Mouse (Mus musculus): ENCODE data around the gene Prkab2.
A peak's percentile ranks its signal among the peaks of the same experiment; 100 is the strongest.

Prkab2 gene

GRCm38 (mm10) chr3:97696866-97697265, 38.9 kb downstream of the Prkab2 start:
- DNase-seq: no peak

GRCm38 (mm10) chr3:97697291-97697690, 39.3 kb downstream of the Prkab2 start:
- peak; percentile 68 for DNase-seq

GRCm38 (mm10) chr3:97699061-97699460, 41.1 kb downstream of the Prkab2 start:
- DNase-seq: no peak

GRCm38 (mm10) chr3:97701198-97701597, 43.2 kb downstream of the Prkab2 start:
- no peak for DNase-seq

- no peak for DNase-seq
Measured at GRCm38 (mm10) chr3:97702448-97703080, 44.6 kb downstream of the Prkab2 start.

- no peak for DNase-seq
Measured at GRCm38 (mm10) chr3:97705508-97705907, 47.5 kb downstream of the Prkab2 start.

GRCm38 (mm10) chr3:97706561-97706960, 48.6 kb downstream of the Prkab2 start:
- DNase-seq: no peak

- DNase-seq: no peak
Measured at GRCm38 (mm10) chr3:97710134-97710533, 52.1 kb downstream of the Prkab2 start.

- no peak for DNase-seq
Measured at GRCm38 (mm10) chr3:97710881-97711280, 52.9 kb downstream of the Prkab2 start.

GRCm38 (mm10) chr3:97715922-97716321, 57.9 kb downstream of the Prkab2 start:
- no peak for DNase-seq

- DNase-seq: no peak
Measured at GRCm38 (mm10) chr3:97719116-97719515, 61.1 kb downstream of the Prkab2 start.
